Mouse (Mus musculus): ENCODE data around the gene Mavs. TPM values are rescaled to one million over a fixed set of nuclear protein-coding genes. Genes with fewer than 3 reads are reported as not detected.

Gene Mavs
- 1 to 10 TPM; 6.9 to 8.6 (median 7.3) TPM for total RNA-seq (2022)

GRCm38 (mm10) chr2:131233307-131234126, at the start of gene Mavs:
Gene Mavs, plus strand, starts transcription at chr2:131234063.
- peak; percentile 74 to 93 for DNase-seq (ENCODE audit: low spot score in 2 of 2)

- DNase-seq (ENCODE audit: low spot score in 2 of 2): no peak
Observed at GRCm38 (mm10) chr2:131186343-131186742, 47.5 kb upstream of the Mavs start.

- peak; percentile 60 to 74 for DNase-seq (ENCODE audit: low spot score in 2 of 2)
Observed at GRCm38 (mm10) chr2:131186771-131187601, 46.9 kb upstream of the Mavs start, which contains the start of the genes Cdc25b and Spef1. Gene Cdc25b, plus strand, starts transcription at chr2:131186949. Gene Spef1, minus strand, starts transcription at chr2:131187282.

- no peak for DNase-seq (ENCODE audit: low spot score in 2 of 2)
Observed at GRCm38 (mm10) chr2:131187602-131187922, 46.3 kb upstream of the Mavs start.

- no peak for DNase-seq (ENCODE audit: low spot score in 2 of 2)
Observed at GRCm38 (mm10) chr2:131188311-131188710, 45.6 kb upstream of the Mavs start.

- DNase-seq (ENCODE audit: low spot score in 2 of 2): no peak
Observed at GRCm38 (mm10) chr2:131189521-131190309, 44.1 kb upstream of the Mavs start.

- no peak for DNase-seq (ENCODE audit: low spot score in 2 of 2)
Observed at GRCm38 (mm10) chr2:131190344-131191004, 43.4 kb upstream of the Mavs start.

- no peak for DNase-seq (ENCODE audit: low spot score in 2 of 2)
Observed at GRCm38 (mm10) chr2:131191005-131191390, 42.9 kb upstream of the Mavs start.

- DNase-seq (ENCODE audit: low spot score in 2 of 2): no peak
Observed at GRCm38 (mm10) chr2:131196606-131197316, 37.1 kb upstream of the Mavs start.

- no peak for DNase-seq (ENCODE audit: low spot score in 2 of 2)
Observed at GRCm38 (mm10) chr2:131200710-131201109, 33.2 kb upstream of the Mavs start.

- no peak for DNase-seq (ENCODE audit: low spot score in 2 of 2)
Observed at GRCm38 (mm10) chr2:131201262-131201661, 32.6 kb upstream of the Mavs start.

- DNase-seq (ENCODE audit: low spot score in 2 of 2): no peak
Observed at GRCm38 (mm10) chr2:131203816-131204409, 29.9 kb upstream of the Mavs start.

GRCm38 (mm10) chr2:131204410-131204981, 29.4 kb upstream of the Mavs start:
- peak; percentile 67 to 91 for DNase-seq (ENCODE audit: low spot score in 2 of 2)

GRCm38 (mm10) chr2:131205521-131206182, 28.2 kb upstream of the Mavs start:
- no peak for DNase-seq (ENCODE audit: low spot score in 2 of 2)

GRCm38 (mm10) chr2:131206778-131207177, 27.1 kb upstream of the Mavs start, which contains the start of gene Ap5s1:
Gene Ap5s1, plus strand, starts transcription at chr2:131207078.
- no peak for DNase-seq (ENCODE audit: low spot score in 2 of 2)

GRCm38 (mm10) chr2:131208356-131208755, 25.5 kb upstream of the Mavs start:
- DNase-seq (ENCODE audit: low spot score in 2 of 2): no peak

GRCm38 (mm10) chr2:131209125-131209795, 24.6 kb upstream of the Mavs start:
- DNase-seq (ENCODE audit: low spot score in 2 of 2): no peak

All from left cerebral cortex, adult 8-10 months (tissue).